Mouse (Mus musculus) liver, embryonic 14.5 days (tissue): ENCODE measurements around the gene Mboat2.

ENCODE experiments used
- CTCF ChIP-seq: IDR thresholded peaks from 2 replicates; pipeline ENCODE4 v1.5.1; 2016; ENCODE audit warnings: antibody characterized with exemption, low read depth, control low read depth
- EP300 ChIP-seq: IDR thresholded peaks from 2 replicates; pipeline ENCODE4 v1.6.1; 2016; ENCODE audit warnings: antibody characterized with exemption, low read depth

GRCm38 (mm10) chr12:24823636-24824354 is 6.9 kb upstream of the Mboat2 start:
- TF ChIP-seq CTCF (no peak), EP300 (no peak)
